Mouse (Mus musculus): ENCODE measurements around the gene Mcf2l.

Mcf2l gene

GRCm38 (mm10) chr8:12874971-12875370, 1.4 kb downstream of the Mcf2l start:
- no peak for DNase-seq

GRCm38 (mm10) chr8:12877126-12877525, 3.5 kb downstream of the Mcf2l start:
- no peak for DNase-seq

GRCm38 (mm10) chr8:12880163-12880562, 6.6 kb downstream of the Mcf2l start:
- no peak for DNase-seq

GRCm38 (mm10) chr8:12883051-12884004, 9.7 kb downstream of the Mcf2l start:
- no peak for DNase-seq

- no peak for DNase-seq
Measured at GRCm38 (mm10) chr8:12887772-12888435, 14.3 kb downstream of the Mcf2l start.

- DNase-seq, result peak; percentile 17
Measured at GRCm38 (mm10) chr8:12889046-12889598, 15.5 kb downstream of the Mcf2l start.

- DNase-seq, result no peak
Measured at GRCm38 (mm10) chr8:12892882-12893446, 19.4 kb downstream of the Mcf2l start.

GRCm38 (mm10) chr8:12893797-12894578, 20.4 kb downstream of the Mcf2l start:
- DNase-seq, result no peak

GRCm38 (mm10) chr8:12894783-12895534, 21.4 kb downstream of the Mcf2l start:
- no peak for DNase-seq

- DNase-seq, result no peak
Measured at GRCm38 (mm10) chr8:12895535-12896150, 22.0 kb downstream of the Mcf2l start.

GRCm38 (mm10) chr8:12896494-12897373, 23.1 kb downstream of the Mcf2l start:
- peak; percentile 63 for DNase-seq

- no peak for DNase-seq
Measured at GRCm38 (mm10) chr8:12897815-12898214, 24.2 kb downstream of the Mcf2l start.

- no peak for DNase-seq
Measured at GRCm38 (mm10) chr8:12903790-12904415, 30.3 kb downstream of the Mcf2l start.

GRCm38 (mm10) chr8:12905122-12905521, 31.5 kb downstream of the Mcf2l start:
- no peak for DNase-seq

GRCm38 (mm10) chr8:12905599-12906321, 32.2 kb downstream of the Mcf2l start:
- DNase-seq, result no peak

GRCm38 (mm10) chr8:12906597-12906996, 33.0 kb downstream of the Mcf2l start:
- no peak for DNase-seq

- DNase-seq, result no peak
Measured at GRCm38 (mm10) chr8:12907730-12908129, 34.1 kb downstream of the Mcf2l start.

- no peak for DNase-seq
Measured at GRCm38 (mm10) chr8:12912011-12912410, 38.4 kb downstream of the Mcf2l start.
